In genomic region chr12:108564910-108565506, GRCm38 (mm10) we compare ENCODE assay signal across 16 mouse cellular contexts. TPM values are rescaled to one million over a fixed set of nuclear protein-coding genes. Genes with fewer than 3 reads are reported as not detected.
DNase-seq lines count a peak whose midpoint lies in the region; ATAC-seq lines count a peak whose summit lies in the region.
"Had no signal": no experiment of that assay in that cellular context is flagged by ENCODE, and none has a peak within 500 bp of the region (broad histone marks: within the 10 kb centered on the region; RNA-seq: fewer than 3 reads in every experiment).

No protein-coding gene starts in this region.

- peak overlapping the region; percentile 56; the same call in 1 of the 2 replicates for H3K27ac ChIP-seq in hindbrain, embryonic 12.5 days
- peak overlapping the region; percentile 71 for H3K27ac ChIP-seq in midbrain, embryonic 13.5 days
- H3K27ac ChIP-seq: limb, embryonic 10.5 days; liver, embryonic 14.5 days; stomach, postnatal 0 days had no signal

- H3K4me1 ChIP-seq in hindbrain, embryonic 12.5 days, result peaks cover 33% of the 10 kb centered on the region
- H3K4me1 ChIP-seq in midbrain, embryonic 13.5 days (replicated peaks), result peaks cover 49% of the 10 kb centered on the region

- ATAC-seq in hindbrain, embryonic 12.5 days (ENCODE audit: low FRiP score), result peak; percentile 85
- peak; percentile 85 for ATAC-seq in midbrain, embryonic 13.5 days

- no peaks in the 10 kb centered on the region for H3K27me3 ChIP-seq in hindbrain, embryonic 12.5 days
- no peaks in the 10 kb centered on the region for H3K27me3 ChIP-seq in midbrain, embryonic 13.5 days

- H3K4me3 ChIP-seq in hindbrain, embryonic 12.5 days, result no peak overlapping the region
- H3K4me3 ChIP-seq in midbrain, embryonic 13.5 days (replicated peaks), result 0 out of 2 replicates have a peak overlapping the region, but pooled peaks have one; percentile 8
- H3K4me3 ChIP-seq: limb, embryonic 10.5 days had no signal

- no peaks in the 10 kb centered on the region for H3K9me3 ChIP-seq in hindbrain, embryonic 12.5 days (replicated peaks)
- H3K9me3 ChIP-seq in midbrain, embryonic 13.5 days, result no peaks in the 10 kb centered on the region
- H3K9me3 ChIP-seq: limb, embryonic 10.5 days had no signal

- peak overlapping the region; percentile 28 for H3K4me2 ChIP-seq in hindbrain, embryonic 12.5 days (replicated peaks)
- H3K4me2 ChIP-seq in midbrain, embryonic 13.5 days (replicated peaks), result peak overlapping the region; percentile 39
- H3K4me2 ChIP-seq: heart, embryonic 11.5 days had no signal

- 26% methylated on average over 12 of the region's 12 CpGs for WGBS in hindbrain, embryonic 12.5 days
- 14% methylated on average over 12 of the region's 12 CpGs for WGBS in midbrain, embryonic 13.5 days

- no peak overlapping the region for H3K9ac ChIP-seq in hindbrain, embryonic 12.5 days
- H3K9ac ChIP-seq in midbrain, embryonic 13.5 days (replicated peaks), result peak overlapping the region; percentile 45
- H3K9ac ChIP-seq: liver, embryonic 14.5 days had no signal

- peak; percentile 70 for DNase-seq in heart, adult 11 months
- DNase-seq in heart, adult 8-10 months (ENCODE audit: low spot score), result no peak
- peak; percentile 89 for DNase-seq in retina, postnatal 1 day
- no peak for DNase-seq in gastrocnemius, postnatal 10 days
- DNase-seq in spleen, postnatal 36 days (ENCODE audit: low spot score in 2 of 2), result no peak
- no peak for DNase-seq in layer of hippocampus, postnatal 10 days (ENCODE audit: low spot score in 2 of 2)
- DNase-seq: adrenal gland, adult 2 months; cerebellum, adult 9-10 months; heart, postnatal 36 days; lung, postnatal 14 days had no signal

- H3K36me3 ChIP-seq in hindbrain, embryonic 12.5 days, result no peaks in the 10 kb centered on the region
- no peaks in the 10 kb centered on the region for H3K36me3 ChIP-seq in midbrain, embryonic 13.5 days

RNA-seq across cellular contexts. Expression of gene Evl, which starts 10.5 kb away (rescaled TPM):
- 10 to 100 TPM; 29.0 to 41.2 (median 32.4) TPM for total RNA-seq in heart, adult 8-10 months (2022)
- polyA plus RNA-seq in hindbrain, embryonic 12.5 days (2016; fragmentation: Nextera tagmentation; extraction: Ambion mirVana), result 134 and 147 TPM in 2 replicates
- 200 and 204 TPM in 2 replicates for polyA plus RNA-seq in midbrain, embryonic 13.5 days (2015; fragmentation: Nextera tagmentation; extraction: Ambion mirVana)
- total RNA-seq in gastrocnemius, postnatal 10 days (2021), result 10 to 100 TPM; 46.3 to 55.1 TPM
- 100 to 1,000 TPM; 312 to 327 TPM for total RNA-seq in layer of hippocampus, postnatal 10 days (2021)

Comparison
In these comparisons a context has a peak if more than half of its experiments do, and no peak if none do; other contexts are left out.
1. DNase-seq: peak in heart, adult 11 months (single experiment) and retina, postnatal 1 day (single experiment); none in heart, adult 8-10 months (single experiment), gastrocnemius, postnatal 10 days (single experiment), spleen, postnatal 36 days (0 of 2) and layer of hippocampus, postnatal 10 days (0 of 2).
2. RNA of gene Evl, which starts 10.5 kb away (total RNA-seq): 312 to 327 TPM in layer of hippocampus, postnatal 10 days; 46.3 to 55.1 TPM in gastrocnemius, postnatal 10 days and 29.0 to 41.2 TPM in heart, adult 8-10 months; every median in the first group is over 4 times any median in the second.